Mouse (Mus musculus) cerebellum, postnatal 25 days (tissue): Measurements from ENCODE around the gene Vmn2r77.
"Not testable (repeated sequence)": the region's sequence is repeated elsewhere in the genome, so short reads cannot be mapped to it uniquely, and the experiment has no call there.

Source experiments
- DNase-seq, 2 experiments: peaks; one replicate each; pipeline ENCODE4 v3.0.0; 2021; ENCODE audit warnings: mixed read lengths in 2 of 2

The Vmn2r77 gene

DNA sequence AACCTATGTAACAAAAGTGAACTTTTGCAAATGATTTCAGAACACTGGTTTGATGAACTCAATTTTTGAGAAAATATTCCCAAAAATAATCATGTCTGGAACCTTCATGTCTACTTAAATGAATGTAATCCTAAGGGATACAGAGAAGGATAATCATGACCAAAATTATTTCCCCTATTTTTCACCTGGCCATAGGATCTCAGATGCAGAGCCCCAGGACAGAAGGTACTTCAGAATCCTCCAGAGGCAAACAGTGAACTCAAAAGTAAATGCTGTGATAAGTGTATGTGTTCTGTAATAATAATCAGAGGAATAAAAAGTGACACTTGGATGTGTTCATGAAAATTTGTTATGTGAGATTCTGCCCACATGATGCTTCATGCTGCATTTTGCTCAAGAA lies at the start of gene Vmn2r77:
TSS of gene Vmn2r77 (plus strand) at position 301 of the 400 bp plus-strand sequence.
- DNase-seq = no peak

- DNase-seq = no peak
Measured at GRCm38 (mm10) chr7:86760751-86761150, 34.1 kb upstream of the Vmn2r77 start.

DNA sequence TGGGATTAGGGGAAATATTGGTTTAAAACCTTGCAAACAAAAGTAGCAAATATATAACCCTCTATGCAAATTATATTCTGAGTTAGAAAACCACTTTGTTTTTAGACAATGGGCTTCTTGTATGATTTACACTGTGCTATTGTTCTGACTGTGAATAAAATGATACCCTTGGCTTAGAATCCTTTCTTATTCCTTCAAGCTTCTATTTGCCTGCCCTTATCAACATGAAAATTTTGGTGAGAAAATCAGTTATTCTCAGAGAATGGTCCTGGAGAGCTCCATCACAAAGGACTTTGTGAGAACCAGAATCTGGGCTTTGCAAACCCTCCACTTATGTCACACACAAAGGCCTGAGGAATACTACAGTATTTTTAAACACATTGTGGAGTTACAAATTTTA lies 30.2 kb upstream of the Vmn2r77 start:
- DNase-seq = no peak

DNA sequence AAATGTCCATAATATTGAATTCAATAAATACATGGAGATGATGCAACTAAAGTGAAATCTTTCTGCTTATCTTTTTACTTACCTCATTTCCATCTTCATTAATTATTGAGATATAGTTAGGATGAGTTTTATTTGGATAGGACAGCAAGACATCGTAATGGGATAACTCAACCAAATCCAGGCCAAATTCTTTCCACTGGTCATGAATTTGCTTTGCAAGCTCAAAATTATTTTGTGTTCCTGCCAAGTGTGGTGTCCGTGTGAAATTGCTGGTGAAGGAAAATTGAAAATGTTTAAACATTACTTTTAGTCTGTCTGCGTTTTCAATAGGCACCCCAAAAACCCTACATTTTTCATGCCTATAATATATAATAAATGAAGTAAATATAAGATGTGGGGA lies 23.2 kb upstream of the Vmn2r77 start:
- DNase-seq = no peak

DNA sequence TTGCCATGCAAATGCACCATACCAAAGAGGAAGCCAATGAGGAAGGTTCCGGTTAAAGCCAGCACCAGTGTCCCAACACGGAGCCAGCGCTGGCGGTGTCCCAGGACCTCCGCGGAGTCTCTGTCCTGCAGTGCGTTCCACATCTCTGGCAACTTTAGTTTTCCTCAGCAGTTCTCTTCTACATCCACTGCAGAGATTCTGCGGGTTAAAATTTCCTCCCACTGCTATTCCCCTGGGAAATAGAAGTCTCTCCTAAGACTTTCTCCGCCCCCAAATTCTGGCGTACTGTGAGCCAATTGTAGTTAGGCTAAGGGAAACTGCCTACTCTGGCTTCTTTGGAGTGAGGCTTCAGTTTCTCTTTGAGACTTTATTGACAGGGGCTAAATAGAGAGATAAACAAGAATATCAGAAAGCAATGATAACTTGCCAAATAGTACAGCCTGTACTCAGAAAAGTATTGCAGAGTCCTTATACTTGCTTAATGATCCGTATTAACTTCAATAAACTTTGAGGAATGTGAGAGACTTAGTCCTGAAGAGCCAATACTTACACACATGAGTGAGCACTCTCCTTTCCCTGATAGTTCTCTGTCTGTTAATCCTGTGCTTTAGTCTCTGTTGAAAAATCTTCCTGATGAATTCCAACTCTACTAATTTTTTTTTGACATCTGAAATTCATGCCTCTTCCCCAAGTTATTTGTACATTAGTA lies 19.1 kb upstream of the Vmn2r77 start, which contains the start of gene Folh1:
TSS of gene Folh1 (minus strand) at position 327 of the 709 bp plus-strand sequence.
- DNase-seq = peak; percentile 15 to 47

DNA sequence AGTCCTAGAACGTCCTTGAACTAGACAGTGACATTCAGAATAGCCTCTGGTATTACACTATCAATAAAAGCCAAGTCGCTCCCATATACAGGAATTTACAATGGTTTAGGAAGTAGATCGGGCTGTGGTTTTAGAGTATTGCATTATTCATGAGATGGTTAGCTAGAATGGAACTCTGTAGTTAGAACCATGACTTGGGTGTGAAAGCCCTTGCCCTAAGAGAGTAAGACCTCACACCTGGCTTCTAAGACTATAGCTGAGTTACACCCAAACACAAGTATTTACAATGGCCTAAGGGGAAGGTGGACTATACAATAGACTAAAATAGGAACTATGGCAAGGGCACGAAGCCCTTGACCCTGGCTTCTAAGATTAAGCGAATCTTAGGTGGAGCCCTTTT lies 20.4 kb downstream of the Vmn2r77 start:
- not testable (repeated sequence) for DNase-seq

- not testable (repeated sequence) for DNase-seq
Measured at GRCm38 (mm10) chr7:86815716-86816115, 20.9 kb downstream of the Vmn2r77 start.

DNA sequence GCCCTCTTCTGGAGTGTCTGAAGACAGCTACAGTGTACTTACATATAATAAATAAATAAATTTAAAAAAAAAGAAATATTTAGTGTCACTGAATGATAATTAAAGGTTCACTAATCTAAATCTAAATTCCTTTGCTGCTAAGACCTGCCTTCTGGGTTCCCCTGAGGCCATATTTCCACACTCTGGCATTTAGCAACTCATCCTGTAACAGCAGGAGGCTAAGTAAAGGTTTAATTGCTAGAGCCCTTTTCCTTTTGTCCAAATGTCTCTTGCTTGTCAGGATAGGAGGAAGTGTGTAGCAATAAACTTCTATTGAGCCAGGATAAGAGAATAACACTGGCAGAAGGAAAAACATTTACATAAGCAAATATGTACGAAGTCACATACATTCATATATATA lies 21.6 kb downstream of the Vmn2r77 start:
- DNase-seq = no peak
